Mouse (Mus musculus) megakaryocyte progenitor cell, adult 5-6 weeks (primary cell): ENCODE measurements at regions not wholly inside any gene's neighbourhood (a gene's known extent, or its start where the extent isn't known, plus 50 kb on each side); places are given as distances from the start of the nearest gene placed in this dataset.
A peak's percentile ranks its signal among the peaks of the same experiment; 100 is the strongest.
"Not testable (repeated sequence)": the region's sequence is repeated elsewhere in the genome, so short reads cannot be mapped to it uniquely, and the experiment has no call there.

ENCODE experiments used
- ATAC-seq: replicated peaks from 2 replicates; pipeline ENCODE4 v1.8.0; 2016; ENCODE audit warnings: mild to moderate bottlenecking, moderate TSS enrichment, inconsistent platforms; ENCODE audit not compliant: poor library complexity

DNA sequence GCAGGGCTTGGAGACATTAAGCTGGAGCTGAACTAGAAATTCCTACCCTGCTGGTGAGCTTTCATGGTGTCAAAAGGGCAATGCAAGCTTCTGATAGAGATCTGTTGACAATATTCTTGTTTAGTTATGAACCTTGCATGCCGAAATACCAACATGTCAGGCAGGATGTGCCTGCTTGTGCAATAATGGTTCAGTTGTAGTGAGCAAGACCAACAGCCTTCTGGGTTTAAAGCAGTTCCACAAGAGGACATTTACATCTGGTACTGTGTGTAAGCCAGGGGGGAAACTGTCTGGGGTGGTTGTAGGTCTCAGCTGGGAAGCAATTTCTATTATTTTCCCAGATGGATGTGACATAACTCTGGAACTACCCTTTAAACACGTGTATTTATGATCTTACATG, 987.6 kb upstream of the Gm38303 start:
- peak; percentile 54 for ATAC-seq

DNA sequence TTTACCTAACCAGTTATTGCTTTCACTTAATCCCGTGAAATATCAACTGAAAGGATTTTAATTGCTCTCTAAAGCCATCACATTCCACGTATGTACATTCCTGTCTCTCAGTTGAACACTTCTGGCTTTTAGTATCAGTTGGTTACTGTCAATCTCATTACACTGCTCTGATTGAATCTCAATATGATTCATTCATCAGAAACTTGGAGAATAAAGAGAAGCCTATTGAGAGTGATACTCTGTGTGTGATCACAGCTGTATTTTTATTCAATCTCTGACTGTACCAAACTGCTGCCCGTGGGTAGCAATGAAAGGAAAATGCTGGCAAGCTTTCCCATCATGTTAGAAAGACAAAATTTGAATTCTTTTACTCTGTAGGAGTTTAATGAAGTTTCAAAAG, 957.5 kb upstream of the Gm38303 start:
- no peak for ATAC-seq

DNA sequence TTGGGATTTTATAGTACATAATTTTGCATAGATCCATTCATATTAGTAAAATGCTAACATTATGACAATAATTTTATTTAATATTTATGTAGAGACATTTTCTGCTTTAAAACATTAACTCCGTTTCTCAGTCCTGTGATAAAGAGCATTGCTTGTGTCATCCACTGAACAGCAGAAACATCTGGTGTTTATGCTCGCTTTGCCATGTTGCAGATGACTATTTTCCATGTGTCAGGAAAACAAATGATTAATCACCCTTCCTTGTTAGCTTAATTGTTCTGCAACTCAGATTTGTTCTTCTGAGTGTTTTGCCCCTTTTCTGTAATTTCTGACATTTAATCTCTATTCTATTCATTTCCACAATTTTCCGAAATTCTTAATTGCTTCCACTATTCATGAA, 925.6 kb upstream of the Gm38303 start:
- ATAC-seq, result no peak

DNA sequence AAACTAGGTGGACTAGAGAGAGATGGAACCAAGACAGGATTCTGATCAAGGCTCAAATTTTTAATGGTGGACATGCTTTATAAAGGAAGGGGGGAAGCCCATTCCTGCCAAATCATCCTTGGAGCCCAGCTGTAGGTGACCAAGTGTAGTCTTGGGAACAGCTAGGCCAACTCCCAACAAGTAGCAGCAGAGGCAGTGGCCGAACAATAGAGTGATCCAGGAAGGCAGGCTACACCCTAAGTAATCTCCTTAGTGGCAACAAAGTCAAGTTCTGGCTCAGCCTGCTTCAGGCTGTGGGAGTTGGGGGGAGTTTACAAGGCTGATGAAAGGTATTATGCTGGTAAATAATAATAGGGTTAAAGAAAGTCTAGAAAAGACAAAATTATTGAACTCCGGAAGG, 878.5 kb upstream of the Gm38303 start:
- no peak for ATAC-seq

DNA sequence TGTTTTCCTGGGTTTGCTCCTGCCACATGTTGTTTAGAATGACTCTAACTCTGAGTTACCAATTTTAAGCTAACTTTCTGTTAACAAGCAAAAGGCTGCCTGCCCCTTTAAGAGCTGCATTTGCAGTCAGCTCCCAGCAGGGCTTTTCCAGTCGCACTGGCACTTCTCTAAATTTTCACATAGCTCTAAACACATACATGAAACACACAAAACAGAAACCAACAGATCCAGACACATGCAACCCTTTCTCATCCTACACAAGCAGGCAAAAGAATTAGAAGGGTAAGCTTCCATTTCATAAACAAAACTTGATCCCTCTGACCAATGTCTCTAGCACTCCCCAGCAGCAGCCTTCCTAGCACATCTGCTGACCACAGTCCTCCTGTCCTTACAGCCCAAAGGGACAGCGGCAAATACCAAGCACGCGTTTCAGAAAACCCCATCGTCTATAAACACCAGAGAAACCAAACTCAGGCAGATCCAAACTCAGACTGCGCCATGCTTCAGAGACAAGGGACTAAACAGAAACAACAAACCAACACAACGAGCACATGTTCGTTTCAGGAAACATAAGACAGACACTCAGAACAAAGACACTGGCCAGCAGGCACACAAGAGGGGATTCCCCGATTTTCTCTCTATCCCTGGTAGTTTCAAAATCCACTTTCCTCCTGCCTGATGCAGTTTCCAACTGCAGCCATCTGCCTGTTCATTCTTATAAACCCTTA, 877.6 kb upstream of the Gm38303 start:
- ATAC-seq, result 0 out of 2 replicates have a peak, but pooled peaks have one; percentile 37

DNA sequence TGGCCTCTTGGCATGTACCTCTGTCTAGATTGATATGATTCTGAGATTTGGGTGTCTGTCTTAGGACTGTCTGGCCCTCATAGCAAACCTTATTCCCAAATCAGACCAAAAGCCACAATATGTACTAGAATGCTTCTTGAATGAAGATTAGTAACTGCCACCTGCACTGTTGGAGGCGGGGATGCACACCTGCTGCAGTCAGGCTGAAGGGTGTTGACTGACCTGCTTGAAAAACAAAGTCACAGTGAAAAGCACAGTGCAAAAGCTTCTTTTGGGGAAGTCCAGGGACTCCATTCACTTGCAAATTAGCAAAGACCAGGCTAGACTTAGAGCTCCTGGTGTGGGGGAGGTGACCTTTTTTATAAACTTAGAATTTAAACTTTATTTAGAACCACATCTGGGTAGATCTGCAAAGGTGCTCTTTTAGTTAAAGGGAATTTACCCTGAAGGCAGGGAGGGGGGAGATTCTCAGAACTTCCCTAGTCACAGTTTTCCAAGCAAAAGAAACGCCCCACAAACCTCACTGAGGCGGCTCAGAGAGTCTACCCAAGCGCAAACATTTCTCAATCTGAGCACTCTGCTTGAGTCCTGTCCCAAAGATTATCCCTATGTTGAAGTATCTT, 876.9 kb upstream of the Gm38303 start:
- ATAC-seq, result not testable (repeated sequence)

DNA sequence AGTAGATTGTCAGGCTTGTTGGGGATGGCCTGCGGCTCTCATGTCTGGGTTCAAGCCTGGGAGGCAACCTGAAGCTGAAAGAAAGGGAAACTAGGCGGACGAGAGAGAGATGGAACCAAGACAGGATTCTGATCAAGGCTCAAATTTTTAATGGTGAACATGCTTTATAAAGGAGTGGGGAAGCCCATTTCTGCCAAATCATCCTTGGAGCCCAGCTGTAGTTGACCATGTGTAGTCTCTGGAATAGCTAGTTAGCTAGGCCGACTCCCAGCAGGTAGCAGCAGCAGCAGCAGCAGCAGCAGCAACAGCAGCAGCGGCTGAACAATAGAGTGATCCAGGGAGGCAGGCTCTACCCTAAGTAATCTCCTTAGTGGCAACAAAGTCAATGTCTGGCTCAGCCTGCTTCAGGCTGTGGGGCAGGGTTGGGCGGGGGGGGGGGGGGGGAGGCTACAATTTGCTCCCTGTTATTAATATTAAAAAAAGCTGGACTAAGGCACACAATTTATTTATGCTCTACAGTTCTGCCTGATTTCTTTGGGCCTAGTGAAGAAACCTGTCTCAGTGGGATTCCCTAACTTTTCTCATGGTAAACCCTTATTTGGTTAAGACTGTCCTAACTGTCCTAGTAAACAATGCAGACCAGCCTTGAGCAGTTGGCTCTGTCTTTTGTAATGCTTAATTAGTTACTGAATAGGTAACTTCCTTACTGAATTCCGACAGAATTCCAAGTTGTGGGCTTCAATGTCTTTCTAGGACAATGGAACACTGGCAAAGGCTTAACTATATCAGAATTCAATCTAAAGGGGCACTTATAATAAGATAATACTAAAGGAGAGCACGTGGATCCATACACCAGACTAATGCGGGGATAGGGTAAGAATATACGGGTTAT, 875.7 kb upstream of the Gm38303 start:
- not testable (repeated sequence) for ATAC-seq

DNA sequence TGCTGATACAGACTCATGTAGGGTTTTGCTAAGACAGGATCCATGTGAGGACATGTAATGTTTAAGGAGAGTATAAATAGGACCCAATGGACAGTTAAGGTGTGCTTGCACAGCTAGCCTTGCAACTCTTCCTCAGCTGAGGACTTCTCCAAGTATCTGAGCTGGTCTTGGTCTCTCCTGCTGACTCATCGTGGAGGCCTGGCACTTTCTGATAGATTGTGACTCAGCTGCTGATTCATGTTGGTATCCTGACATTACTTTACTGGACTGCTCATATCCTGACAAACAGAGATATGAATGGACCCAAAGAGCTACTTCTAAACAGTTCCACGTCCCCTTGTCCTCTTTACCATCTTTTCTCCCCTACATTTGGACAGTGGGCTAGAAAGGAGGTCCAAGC, 838.5 kb upstream of the Gm38303 start:
- ATAC-seq, result no peak; the same call in 1 of the 2 replicates

DNA sequence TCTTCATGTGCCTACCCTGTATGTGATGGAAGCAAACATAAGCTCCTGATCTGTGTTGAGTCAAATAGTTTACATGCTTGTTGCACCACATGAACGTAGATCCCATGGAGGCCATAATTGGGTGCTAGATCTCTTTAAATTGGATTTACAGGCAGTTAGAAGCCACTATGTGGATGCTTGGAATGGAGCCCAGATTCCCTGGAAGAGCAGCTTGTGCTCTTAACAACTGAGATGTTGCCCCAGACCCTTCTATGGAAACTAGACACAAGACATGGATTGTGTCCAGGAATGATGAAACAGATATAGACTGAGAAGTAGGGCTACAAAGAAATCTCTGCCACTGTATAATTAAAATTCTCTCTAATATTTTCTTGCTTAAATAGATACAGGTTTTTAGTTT, 819.9 kb upstream of the Gm38303 start:
- ATAC-seq, result no peak
